Comparison of ENCODE assay signal across 11 mouse cellular contexts in the genomic region with DNA sequence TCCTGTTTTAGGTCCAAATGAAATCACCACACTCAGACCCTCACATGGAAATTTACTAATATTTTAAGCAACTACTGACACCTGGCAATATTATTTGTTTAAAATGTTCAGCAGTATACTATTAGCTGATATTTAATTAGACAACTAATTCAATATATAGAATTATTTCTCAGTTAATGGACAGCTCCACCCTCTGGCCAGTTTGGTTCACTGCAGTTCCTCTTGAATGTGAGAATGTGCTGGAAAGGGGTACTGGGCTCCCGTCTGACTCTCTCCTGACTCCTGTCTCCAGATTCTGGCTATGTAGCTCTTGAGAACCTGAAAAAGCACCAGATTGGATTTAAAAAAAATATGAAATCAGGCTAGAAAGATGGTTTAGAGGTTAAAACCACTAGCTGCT. TPM values are rescaled to one million over a fixed set of nuclear protein-coding genes. Genes with fewer than 3 reads are reported as not detected.
A peak's percentile ranks its signal among the peaks of the same experiment; 100 is the strongest.
DNase-seq lines count a peak whose midpoint lies in the region; ATAC-seq and TF ChIP-seq lines count a peak whose summit lies in the region.
"Had no signal": no experiment of that assay in that cellular context is flagged by ENCODE, and none has a peak within 500 bp of the region (broad histone marks: within the 10 kb centered on the region; RNA-seq: fewer than 3 reads in every experiment).

No protein-coding gene starts in this region.

- no peak for TF ChIP-seq EP300 in liver, embryonic 14.5 days (IDR thresholded peaks at IDR 0.05; ENCODE audit: low read depth)

- no peak overlapping the region for H3K4me3 ChIP-seq in hindbrain, embryonic 11.5 days (ENCODE audit: low read depth, low read length)
- H3K4me3 ChIP-seq in hindbrain, embryonic 13.5 days, result no peak overlapping the region
- no peak overlapping the region for H3K4me3 ChIP-seq in lung, embryonic 14.5 days (ENCODE audit: low read depth, low read length)
- H3K4me3 ChIP-seq in ES-E14 (ENCODE audit: insufficient read depth in 1 of 2, low read depth in 1 of 2, low read length in 2 of 2, poor library complexity in 1 of 2, severe bottlenecking in 1 of 2), result no peak overlapping the region
- H3K4me3 ChIP-seq in liver, embryonic 14.5 days (ENCODE audit: insufficient read depth in 1 of 2, low read depth in 2 of 2, low read length in 2 of 2), result no peak overlapping the region
- H3K4me3 ChIP-seq: limb, embryonic 15.5 days; neural tube, embryonic 12.5 days had no signal

- ATAC-seq in hindbrain, embryonic 11.5 days (ENCODE audit: low FRiP score), result no peak
- no peak for ATAC-seq in hindbrain, embryonic 13.5 days (ENCODE audit: low FRiP score)
- ATAC-seq in lung, embryonic 14.5 days (ENCODE audit: insufficient read depth), result no peak
- no peak for ATAC-seq in liver, embryonic 14.5 days (ENCODE audit: insufficient read depth)
- no peak for ATAC-seq in erythroid progenitor cell, adult 5-6 weeks (replicated peaks; ENCODE audit: low FRiP score, poor library complexity, severe bottlenecking)
- ATAC-seq in inflammation-experienced regulatory T-cells, adult 6 months, result no peak

- no peak overlapping the region for H3K27ac ChIP-seq in hindbrain, embryonic 11.5 days (ENCODE audit: low read depth, low read length)
- no peak overlapping the region for H3K27ac ChIP-seq in hindbrain, embryonic 13.5 days
- H3K27ac ChIP-seq in lung, embryonic 14.5 days (ENCODE audit: low read depth), result no peak overlapping the region
- no peak overlapping the region for H3K27ac ChIP-seq in ES-E14 (ENCODE audit: insufficient read depth, low read depth, low read length, poor library complexity, severe bottlenecking)
- no peak overlapping the region for H3K27ac ChIP-seq in liver, embryonic 14.5 days
- H3K27ac ChIP-seq: limb, embryonic 15.5 days; neural tube, embryonic 12.5 days had no signal

- no peaks in the 10 kb centered on the region for H3K36me3 ChIP-seq in hindbrain, embryonic 11.5 days (ENCODE audit: control insufficient read depth, insufficient read depth, low read length)
- no peaks in the 10 kb centered on the region for H3K36me3 ChIP-seq in hindbrain, embryonic 13.5 days
- no peaks in the 10 kb centered on the region for H3K36me3 ChIP-seq in lung, embryonic 14.5 days (ENCODE audit: insufficient read depth)
- H3K36me3 ChIP-seq in ES-E14 (ENCODE audit: control insufficient read depth, insufficient read depth, low read length, poor library complexity, severe bottlenecking), result no peaks in the 10 kb centered on the region
- H3K36me3 ChIP-seq in liver, embryonic 14.5 days (replicated peaks; ENCODE audit: control insufficient read depth, insufficient read depth, low read depth), result no peaks in the 10 kb centered on the region
- H3K36me3 ChIP-seq: limb, embryonic 15.5 days; neural tube, embryonic 12.5 days had no signal

- H3K27me3 ChIP-seq in hindbrain, embryonic 11.5 days (ENCODE audit: control insufficient read depth, insufficient read depth, low read length), result no peaks in the 10 kb centered on the region
- H3K27me3 ChIP-seq in hindbrain, embryonic 13.5 days, result no peaks in the 10 kb centered on the region
- H3K27me3 ChIP-seq in lung, embryonic 14.5 days (ENCODE audit: insufficient read depth, low read length), result no peaks in the 10 kb centered on the region
- H3K27me3 ChIP-seq in liver, embryonic 14.5 days (ENCODE audit: control insufficient read depth, insufficient read depth, low read length), result no peaks in the 10 kb centered on the region
- H3K27me3 ChIP-seq: limb, embryonic 15.5 days; neural tube, embryonic 12.5 days had no signal

- H3K4me1 ChIP-seq in hindbrain, embryonic 11.5 days (replicated peaks; ENCODE audit: control insufficient read depth, insufficient read depth, low read length), result no peaks in the 10 kb centered on the region
- no peaks in the 10 kb centered on the region for H3K4me1 ChIP-seq in hindbrain, embryonic 13.5 days (replicated peaks)
- H3K4me1 ChIP-seq in lung, embryonic 14.5 days (ENCODE audit: insufficient read depth), result no peaks in the 10 kb centered on the region
- H3K4me1 ChIP-seq in ES-E14 (ENCODE audit: control insufficient read depth in 2 of 2, insufficient read depth in 2 of 2, low read length in 2 of 2, poor library complexity in 1 of 2), result peaks cover 0 to 5% of the 10 kb centered on the region in 2 experiments; a peak in 1 of 4 replicates
- H3K4me1 ChIP-seq in liver, embryonic 14.5 days (replicated peaks; ENCODE audit: control insufficient read depth in 2 of 2, insufficient read depth in 2 of 2, low read length in 1 of 2), result no peaks in the 10 kb centered on the region
- H3K4me1 ChIP-seq: limb, embryonic 15.5 days; neural tube, embryonic 12.5 days had no signal

- WGBS in hindbrain, embryonic 11.5 days, result 43% methylated on average over 1 of the region's 1 CpGs
- 70% methylated on average over 1 of the region's 1 CpGs for WGBS in hindbrain, embryonic 13.5 days
- WGBS in lung, embryonic 14.5 days, result 45% methylated on average over 1 of the region's 1 CpGs
- WGBS in liver, embryonic 14.5 days (ENCODE audit: insufficient replicate concordance), result 44% methylated on average over 1 of the region's 1 CpGs

- TF ChIP-seq CTCF in lung, embryonic 14.5 days (IDR thresholded peaks at IDR 0.05; ENCODE audit: low read depth), result peak; percentile 52
- TF ChIP-seq CTCF in liver, embryonic 14.5 days (IDR thresholded peaks at IDR 0.05; ENCODE audit: low read depth), result peak; percentile 41; the same call in 1 of the 2 replicates

- no peak overlapping the region for H3K9ac ChIP-seq in hindbrain, embryonic 11.5 days (ENCODE audit: low read depth, low read length)
- no peak overlapping the region for H3K9ac ChIP-seq in hindbrain, embryonic 13.5 days
- H3K9ac ChIP-seq in lung, embryonic 14.5 days, result no peak overlapping the region
- no peak overlapping the region for H3K9ac ChIP-seq in ES-E14 (ENCODE audit: insufficient read depth, low read depth, low read length, poor library complexity, severe bottlenecking)
- H3K9ac ChIP-seq in liver, embryonic 14.5 days (replicated peaks), result no peak overlapping the region
- H3K9ac ChIP-seq: limb, embryonic 15.5 days; neural tube, embryonic 12.5 days had no signal

- peak; percentile 13 for DNase-seq in hindbrain, embryonic 11.5 days (ENCODE audit: low spot score)
- DNase-seq in lung, embryonic 14.5 days, result peak; percentile 31
- DNase-seq in lung, postnatal 25 days (ENCODE audit: low spot score), result no peak
- no peak for DNase-seq in ES-E14 (ENCODE audit: low read depth, low spot score)
- no peak for DNase-seq in liver, embryonic 14.5 days (ENCODE audit: low read depth in 3 of 3, low spot score in 3 of 3)
- DNase-seq: right cerebral cortex, postnatal 25 days had no signal

- in situ Hi-C loops in ES-E14 (cut with MboI; ENCODE audit: low sequenced_read_pairs in 2 of 2, unreplicated experiment in 2 of 2), result no loop called here

- no peak overlapping the region for H3K4me2 ChIP-seq in hindbrain, embryonic 11.5 days (replicated peaks; ENCODE audit: low read depth, low read length)
- no peak overlapping the region for H3K4me2 ChIP-seq in hindbrain, embryonic 13.5 days
- H3K4me2 ChIP-seq in lung, embryonic 14.5 days, result no peak overlapping the region
- no peak overlapping the region for H3K4me2 ChIP-seq in liver, embryonic 14.5 days (ENCODE audit: low read depth)
- H3K4me2 ChIP-seq: limb, embryonic 15.5 days; neural tube, embryonic 12.5 days had no signal

- H3K9me3 ChIP-seq in hindbrain, embryonic 11.5 days (ENCODE audit: control insufficient read depth, low read length), result no peaks in the 10 kb centered on the region
- H3K9me3 ChIP-seq in hindbrain, embryonic 13.5 days, result no peaks in the 10 kb centered on the region
- no peaks in the 10 kb centered on the region for H3K9me3 ChIP-seq in lung, embryonic 14.5 days (ENCODE audit: low read depth, low read length)
- H3K9me3 ChIP-seq in ES-E14 (ENCODE audit: control insufficient read depth, insufficient read depth, low read depth, low read length), result no peaks in the 10 kb centered on the region
- H3K9me3 ChIP-seq in liver, embryonic 14.5 days (ENCODE audit: control insufficient read depth, low read length), result no peaks in the 10 kb centered on the region
- H3K9me3 ChIP-seq: limb, embryonic 15.5 days; neural tube, embryonic 12.5 days had no signal

TF ChIP-seq in ES-E14, 5 proteins besides CTCF, POLR2A, EP300 and RAD21:
- TF ChIP-seq ZNF384 (IDR thresholded peaks at IDR 0.05; ENCODE audit: low read depth, low read length) (no peak), ZC3H11A (IDR thresholded peaks at IDR 0.05; ENCODE audit: borderline replicate concordance, low read depth, low read length) (peak; percentile 26; the same call in 1 of the 2 replicates), MAFK (IDR thresholded peaks at IDR 0.05; ENCODE audit: insufficient read depth, low read depth, low read length) (no peak), CHD2 (IDR thresholded peaks at IDR 0.05; ENCODE audit: low read depth, low read length) (no peak), HCFC1 (IDR thresholded peaks at IDR 0.05; ENCODE audit: borderline replicate concordance, insufficient read depth, low read length) (no peak)

RNA-seq across cellular contexts. Expression of gene Bdh1, which starts 17.0 kb away (rescaled TPM):
- 33.4 and 35.6 TPM in 2 replicates for polyA plus RNA-seq in hindbrain, embryonic 11.5 days (2014; fragmentation: Nextera tagmentation; extraction: Ambion mirVana)
- polyA plus RNA-seq in hindbrain, embryonic 13.5 days (2015; fragmentation: Nextera tagmentation; extraction: Ambion mirVana), result 76.1 and 90.8 TPM in 2 replicates
- polyA plus RNA-seq in lung, embryonic 14.5 days (2014; fragmentation: Nextera tagmentation; extraction: Ambion mirVana), result 3.1 and 5.7 TPM in 2 replicates
- 12.0 and 17.1 TPM in 2 replicates for total RNA-seq in ES-E14 (2012; rRNA removed)
- polyA plus RNA-seq in liver, embryonic 14.5 days (2012; rRNA removed), result 74.4 and 91.3 TPM in 2 replicates
- 48.9 and 52.5 TPM in 2 replicates for polyA plus RNA-seq in liver, embryonic 14.5 days (2014; fragmentation: Nextera tagmentation; extraction: Ambion mirVana)
- total RNA-seq in erythroid progenitor cell, adult 5-6 weeks (2015; ENCODE audit: low replicate concordance), result not detected in 2 replicates
- total RNA-seq in erythroid progenitor cell, adult 5-6 weeks (2017; ENCODE audit: low replicate concordance), result 4.2 TPM in 1 of 2 replicates, not detected in the other
- polyA plus RNA-seq in inflammation-experienced regulatory T-cells, adult 6 months (2017; shearing (Covaris generic)), result 10 to 100 TPM; 19.1 to 22.4 (median 20.8) TPM

Comparison
In these comparisons a context has a peak if more than half of its experiments do, and no peak if none do; other contexts are left out.
1. DNase-seq: peak in hindbrain, embryonic 11.5 days (single experiment) and lung, embryonic 14.5 days (single experiment); none in lung, postnatal 25 days (single experiment), ES-E14 (single experiment) and liver, embryonic 14.5 days (0 of 3).